Mouse (Mus musculus): ENCODE measurements around the gene Caprin2. TPM values are rescaled to one million over a fixed set of nuclear protein-coding genes. Genes with fewer than 3 reads are reported as not detected.

Gene Caprin2
- polyA plus RNA-seq, 1 experiment from 2014 or later = 11.6 TPM

- no peaks in the 10 kb centered on the region for H3K27me3 ChIP-seq (replicated peaks; ENCODE audit: control insufficient read depth, insufficient read depth, low read length)
- no peak for ATAC-seq
- H3K27ac ChIP-seq (ENCODE audit: low read length) = no peak overlapping the region
- H3K36me3 ChIP-seq (ENCODE audit: control insufficient read depth, insufficient read depth) = peaks cover 13% of the 10 kb centered on the region
- no peaks in the 10 kb centered on the region for H3K4me1 ChIP-seq (replicated peaks; ENCODE audit: control insufficient read depth, insufficient read depth, low read length)
- no peak overlapping the region for H3K9ac ChIP-seq (replicated peaks; ENCODE audit: low read depth, low read length)
- no peak overlapping the region for H3K4me2 ChIP-seq (ENCODE audit: low read length)
- H3K4me3 ChIP-seq (replicated peaks; ENCODE audit: low read length) = no peak overlapping the region
- WGBS = 89% methylated on average over 4 of the region's 4 CpGs
- H3K9me3 ChIP-seq (ENCODE audit: control insufficient read depth, low read length) = no peaks in the 10 kb centered on the region
These were observed 77.3 kb downstream of the Caprin2 start for GRCm38 (mm10) chr6:148818624-148819343.

DNA sequence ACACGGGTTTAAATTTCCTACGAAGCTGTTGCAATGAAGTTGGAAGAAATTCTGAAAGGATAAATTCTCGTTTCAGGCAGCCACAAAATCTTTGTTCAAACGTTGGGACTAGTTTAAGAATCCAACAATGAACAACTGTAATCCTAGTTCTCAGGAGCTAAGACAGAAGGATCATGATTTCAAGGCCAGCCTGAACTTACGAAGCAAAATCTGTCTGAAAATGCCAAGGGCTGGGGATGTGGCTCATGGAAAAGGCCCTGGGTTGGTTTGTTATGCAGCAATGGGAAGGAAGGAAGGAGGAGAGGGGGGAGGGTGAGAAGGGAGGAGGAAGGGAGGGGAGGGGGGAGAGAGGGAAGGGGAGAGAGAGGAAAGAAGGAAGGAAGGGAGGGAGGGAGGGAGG lies 79.3 kb downstream of the Caprin2 start:
- Histone ChIP-seq H3K36me3 (ENCODE audit: control insufficient read depth, insufficient read depth) (peaks cover 13% of the 10 kb centered on the region), H3K27ac (ENCODE audit: low read length) (no peak overlapping the region), H3K9me3 (ENCODE audit: control insufficient read depth, low read length) (no peaks in the 10 kb centered on the region), H3K4me2 (ENCODE audit: low read length) (no peak overlapping the region), H3K9ac (replicated peaks; ENCODE audit: low read depth, low read length) (no peak overlapping the region), H3K27me3 (replicated peaks; ENCODE audit: control insufficient read depth, insufficient read depth, low read length) (no peaks in the 10 kb centered on the region), H3K4me1 (replicated peaks; ENCODE audit: control insufficient read depth, insufficient read depth, low read length) (no peaks in the 10 kb centered on the region), H3K4me3 (replicated peaks; ENCODE audit: low read length) (no peak overlapping the region)
- no peak for ATAC-seq
- WGBS = 87% methylated on average over 5 of the region's 5 CpGs

DNA sequence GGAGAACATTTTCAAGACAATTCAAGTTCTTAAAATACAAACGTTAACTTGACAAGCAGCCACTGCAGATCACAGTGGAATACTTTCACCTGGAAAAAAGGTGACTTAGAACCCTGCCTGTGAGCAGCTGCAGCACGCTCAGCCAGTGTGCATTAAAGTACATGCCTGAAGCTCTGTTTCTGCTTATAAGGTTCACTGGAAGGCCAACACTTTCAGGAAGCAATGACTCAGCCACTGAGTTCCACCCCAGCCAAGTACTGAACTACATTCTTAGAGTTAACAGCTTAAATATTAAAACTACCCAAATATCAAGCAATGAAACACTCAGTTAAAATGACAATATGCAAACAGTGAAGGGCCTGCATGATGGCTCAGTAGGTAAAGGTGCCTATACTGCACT lies 84.9 kb downstream of the Caprin2 start:
- Histone ChIP-seq H3K9ac (replicated peaks; ENCODE audit: low read depth, low read length) (no peak overlapping the region), H3K4me1 (replicated peaks; ENCODE audit: control insufficient read depth, insufficient read depth, low read length) (no peaks in the 10 kb centered on the region), H3K4me2 (ENCODE audit: low read length) (no peak overlapping the region), H3K4me3 (replicated peaks; ENCODE audit: low read length) (no peak overlapping the region), H3K27ac (ENCODE audit: low read length) (no peak overlapping the region), H3K27me3 (replicated peaks; ENCODE audit: control insufficient read depth, insufficient read depth, low read length) (no peaks in the 10 kb centered on the region), H3K9me3 (ENCODE audit: control insufficient read depth, low read length) (no peaks in the 10 kb centered on the region), H3K36me3 (ENCODE audit: control insufficient read depth, insufficient read depth) (peaks cover 23% of the 10 kb centered on the region)
- WGBS = 93% methylated on average over 2 of the region's 2 CpGs
- ATAC-seq = no peak

GRCm38 (mm10) chr6:148799773-148800172 lies 96.3 kb downstream of the Caprin2 start:
- 79% methylated on average over 4 of the region's 4 CpGs for WGBS
- Histone ChIP-seq H3K27ac (ENCODE audit: low read length) (no peak overlapping the region), H3K36me3 (ENCODE audit: control insufficient read depth, insufficient read depth) (peaks cover 27% of the 10 kb centered on the region), H3K4me2 (ENCODE audit: low read length) (no peak overlapping the region), H3K9ac (replicated peaks; ENCODE audit: low read depth, low read length) (no peak overlapping the region), H3K27me3 (replicated peaks; ENCODE audit: control insufficient read depth, insufficient read depth, low read length) (no peaks in the 10 kb centered on the region), H3K9me3 (ENCODE audit: control insufficient read depth, low read length) (no peaks in the 10 kb centered on the region), H3K4me1 (replicated peaks; ENCODE audit: control insufficient read depth, insufficient read depth, low read length) (no peaks in the 10 kb centered on the region), H3K4me3 (replicated peaks; ENCODE audit: low read length) (no peak overlapping the region)
- ATAC-seq = no peak

DNA sequence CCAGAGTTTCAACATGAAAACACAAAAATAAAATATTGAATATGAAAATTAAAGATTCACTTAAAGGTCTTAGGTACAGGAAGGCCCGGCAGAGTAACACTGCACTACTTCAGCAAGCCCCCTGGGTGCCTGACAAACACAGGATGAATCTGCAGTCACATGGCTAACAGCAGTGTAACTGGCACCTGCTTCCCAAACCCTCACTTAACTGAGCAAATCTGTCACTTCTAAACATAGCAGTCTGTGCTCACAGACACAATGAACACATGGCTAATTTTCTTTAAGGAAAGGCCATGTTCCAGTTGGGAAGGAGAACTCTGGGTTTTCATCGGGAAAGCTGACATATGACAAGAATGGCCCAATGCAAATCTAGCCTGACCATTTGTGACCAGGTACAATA lies 100.9 kb downstream of the Caprin2 start:
- Histone ChIP-seq H3K27me3 (replicated peaks; ENCODE audit: control insufficient read depth, insufficient read depth, low read length) (no peaks in the 10 kb centered on the region), H3K4me2 (ENCODE audit: low read length) (no peak overlapping the region), H3K9ac (replicated peaks; ENCODE audit: low read depth, low read length) (no peak overlapping the region), H3K9me3 (ENCODE audit: control insufficient read depth, low read length) (no peaks in the 10 kb centered on the region), H3K27ac (ENCODE audit: low read length) (no peak overlapping the region), H3K36me3 (ENCODE audit: control insufficient read depth, insufficient read depth) (peaks cover 23% of the 10 kb centered on the region), H3K4me3 (replicated peaks; ENCODE audit: low read length) (no peak overlapping the region), H3K4me1 (replicated peaks; ENCODE audit: control insufficient read depth, insufficient read depth, low read length) (no peaks in the 10 kb centered on the region)
- WGBS = 74% methylated on average over 2 of the region's 2 CpGs
- peak; percentile 50; the same call in 1 of the 2 replicates for ATAC-seq

Other genes starting within 250 kb of the Caprin2 start
- gene Ipo8, start 64.8 kb downstream of the Caprin2 start, polyA plus RNA-seq (2015; fragmentation: Nextera tagmentation; extraction: Ambion mirVana) = 23.0 and 24.4 TPM in 2 replicates
- gene Sinhcaf, start 50.2 kb upstream of the Caprin2 start, polyA plus RNA-seq (2015; fragmentation: Nextera tagmentation; extraction: Ambion mirVana) = 106 and 127 TPM in 2 replicates
- gene Dennd5b, start 205.4 kb upstream of the Caprin2 start, polyA plus RNA-seq (2015; fragmentation: Nextera tagmentation; extraction: Ambion mirVana) = 14.2 and 15.2 TPM in 2 replicates
- gene Gm10203, start 233.9 kb upstream of the Caprin2 start, polyA plus RNA-seq (2015; fragmentation: Nextera tagmentation; extraction: Ambion mirVana) = not detected in 2 replicates
- 7.4 and 7.8 TPM in 2 replicates for gene Etfbkmt, start 243.6 kb upstream of the Caprin2 start, polyA plus RNA-seq (2015; fragmentation: Nextera tagmentation; extraction: Ambion mirVana)

All from forebrain, embryonic 16.5 days (tissue).